Mouse (Mus musculus): ENCODE measurements around the gene Dhrs7. TPM values are rescaled to one million over a fixed set of nuclear protein-coding genes. Genes with fewer than 3 reads are reported as not detected.

The Dhrs7 gene
- polyA plus RNA-seq, 1 experiment from 2014 or later = 54.0 TPM

- Histone ChIP-seq H3K36me3 (replicated peaks; ENCODE audit: insufficient read depth, low read length) (no peaks in the 10 kb centered on the region), H3K27me3 (ENCODE audit: insufficient read depth, low read length) (no peaks in the 10 kb centered on the region), H3K9ac (replicated peaks) (no peak overlapping the region), H3K9me3 (ENCODE audit: low read length) (no peaks in the 10 kb centered on the region), H3K27ac (ENCODE audit: low read depth) (no peak overlapping the region), H3K4me3 (ENCODE audit: low read depth, low read length) (no peak overlapping the region), H3K4me2 (ENCODE audit: low read depth, low read length) (no peak overlapping the region), H3K4me1 (ENCODE audit: insufficient read depth) (no peaks in the 10 kb centered on the region)
- 49% methylated on average over 3 of the region's 3 CpGs for WGBS (ENCODE audit: insufficient replicate concordance)
- DNase-seq = no peak
- no peak for TF ChIP-seq CTCF (IDR thresholded peaks at IDR 0.05; ENCODE audit: low read depth)
- no peak for TF ChIP-seq EP300 (IDR thresholded peaks at IDR 0.05; ENCODE audit: low read depth)
- ATAC-seq = no peak
These were observed 26.7 kb downstream of the Dhrs7 start for GRCm38 (mm10) chr12:72638025-72638424.

DNA sequence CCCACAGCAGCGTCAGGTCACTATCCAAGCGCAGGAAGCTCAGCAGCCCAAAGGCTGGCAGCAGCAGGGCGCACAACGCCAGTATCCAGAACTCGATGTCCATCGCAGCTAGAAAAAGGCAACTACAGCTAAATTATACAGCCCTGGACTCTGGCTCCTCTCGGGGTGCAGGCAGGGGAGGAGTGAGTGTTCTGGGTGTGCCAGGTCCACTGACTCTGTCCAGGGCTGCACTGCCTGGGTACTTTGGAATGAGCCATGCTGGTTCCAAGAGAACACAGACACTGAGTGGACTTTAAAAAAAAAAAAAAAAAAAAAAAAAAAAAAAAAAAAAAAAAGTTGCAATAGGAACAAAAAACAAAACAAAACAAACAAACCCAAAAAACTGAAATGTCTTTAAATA is 36.0 kb downstream of the Dhrs7 start:
- no peak for TF ChIP-seq CTCF (IDR thresholded peaks at IDR 0.05; ENCODE audit: low read depth)
- no peak for TF ChIP-seq EP300 (IDR thresholded peaks at IDR 0.05; ENCODE audit: low read depth)
- WGBS (ENCODE audit: insufficient replicate concordance) = 86% methylated on average over 7 of the region's 7 CpGs

DNA sequence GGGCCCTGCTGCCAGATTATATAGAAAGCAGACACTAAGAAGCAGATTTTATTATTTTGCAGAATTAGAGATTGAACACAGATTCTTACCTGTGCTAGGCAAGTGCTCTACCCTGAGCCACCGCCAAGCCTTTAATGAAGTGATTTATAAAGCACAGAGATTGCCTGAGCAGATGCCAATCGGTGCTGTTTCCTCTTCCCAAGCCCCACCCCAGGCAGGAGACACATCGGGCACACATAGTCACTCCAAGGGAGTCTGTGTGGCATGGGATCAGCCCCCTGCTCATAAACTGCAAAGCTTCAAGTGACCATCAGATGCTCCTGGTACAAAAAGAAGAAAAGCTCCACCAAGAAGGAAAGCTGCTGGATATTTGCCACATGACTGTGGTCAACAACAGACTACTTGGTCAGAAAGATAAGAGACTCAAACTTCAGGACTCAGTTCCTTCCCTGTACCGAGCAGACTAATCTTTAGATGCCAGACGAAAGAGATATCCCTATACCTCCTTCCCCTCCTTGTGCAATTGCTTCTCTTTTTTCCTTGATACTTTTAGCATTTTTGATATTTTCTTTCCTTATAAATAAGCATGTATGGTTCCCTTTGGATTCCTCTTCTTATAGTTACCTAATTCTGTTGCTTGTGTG is 41.7 kb downstream of the Dhrs7 start:
- no peak overlapping the region for H3K27ac ChIP-seq (ENCODE audit: low read depth)
- WGBS (ENCODE audit: insufficient replicate concordance) = 28% methylated on average over 5 of the region's 5 CpGs
- no peaks in the 10 kb centered on the region for H3K36me3 ChIP-seq (replicated peaks; ENCODE audit: insufficient read depth, low read length)
- no peaks in the 10 kb centered on the region for H3K27me3 ChIP-seq (ENCODE audit: insufficient read depth, low read length)
- no peak overlapping the region for H3K4me3 ChIP-seq (ENCODE audit: low read depth, low read length)
- no peak for ATAC-seq
- H3K9me3 ChIP-seq (ENCODE audit: low read length) = no peaks in the 10 kb centered on the region
- no peaks in the 10 kb centered on the region for H3K4me1 ChIP-seq (ENCODE audit: insufficient read depth)
- no peak overlapping the region for H3K9ac ChIP-seq (replicated peaks)
- no peak for DNase-seq
- no peak overlapping the region for H3K4me2 ChIP-seq (ENCODE audit: low read depth, low read length)
- TF ChIP-seq EP300 (IDR thresholded peaks at IDR 0.05; ENCODE audit: low read depth) = peak; percentile 64
- no peak for TF ChIP-seq CTCF (IDR thresholded peaks at IDR 0.05; ENCODE audit: low read depth)

More for the DNA sequence above, 36.0 kb downstream of the Dhrs7 start:
- no peak overlapping the region for H3K9ac ChIP-seq (replicated peaks)
- no peaks in the 10 kb centered on the region for H3K36me3 ChIP-seq (replicated peaks; ENCODE audit: insufficient read depth, low read length)
- H3K9me3 ChIP-seq (ENCODE audit: low read length) = no peaks in the 10 kb centered on the region
- no peak for DNase-seq
- no peak for ATAC-seq
- no peaks in the 10 kb centered on the region for H3K4me1 ChIP-seq (ENCODE audit: insufficient read depth)
- no peak overlapping the region for H3K27ac ChIP-seq (ENCODE audit: low read depth)
- H3K4me2 ChIP-seq (ENCODE audit: low read depth, low read length) = no peak overlapping the region
- H3K4me3 ChIP-seq (ENCODE audit: low read depth, low read length) = no peak overlapping the region
- no peaks in the 10 kb centered on the region for H3K27me3 ChIP-seq (ENCODE audit: insufficient read depth, low read length)

DNA sequence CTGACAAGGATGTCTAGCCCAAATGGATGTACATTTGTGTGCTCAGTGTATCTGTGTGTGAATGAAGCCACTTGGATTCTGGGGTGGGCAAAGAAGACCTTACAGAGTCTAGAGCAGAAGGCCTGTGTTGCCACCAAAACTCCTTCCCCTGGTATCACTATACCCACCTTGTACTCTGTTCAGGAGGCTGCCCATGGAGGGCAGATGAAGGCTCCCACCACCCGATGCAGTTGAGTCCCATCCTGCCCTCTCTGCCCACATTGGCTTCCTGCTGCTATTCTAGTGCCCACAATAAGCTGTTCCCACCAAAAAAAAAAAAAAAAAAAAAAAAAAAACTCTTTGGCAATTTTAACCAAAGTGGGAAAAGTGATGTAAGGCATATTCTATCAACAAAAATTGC is 43.3 kb downstream of the Dhrs7 start:
- ATAC-seq (no peak; the same call in 1 of the 2 replicates), DNase-seq (no peak)
- Histone ChIP-seq H3K9me3 (ENCODE audit: low read length) (no peaks in the 10 kb centered on the region), H3K9ac (replicated peaks) (no peak overlapping the region), H3K4me1 (ENCODE audit: insufficient read depth) (no peaks in the 10 kb centered on the region), H3K27ac (ENCODE audit: low read depth) (no peak overlapping the region), H3K4me3 (ENCODE audit: low read depth, low read length) (no peak overlapping the region), H3K27me3 (ENCODE audit: insufficient read depth, low read length) (no peaks in the 10 kb centered on the region), H3K4me2 (ENCODE audit: low read depth, low read length) (no peak overlapping the region), H3K36me3 (replicated peaks; ENCODE audit: insufficient read depth, low read length) (no peaks in the 10 kb centered on the region)
- 33% methylated on average over 1 of the region's 1 CpGs for WGBS (ENCODE audit: insufficient replicate concordance)
- TF ChIP-seq CTCF (IDR thresholded peaks at IDR 0.05; ENCODE audit: low read depth) (no peak), EP300 (IDR thresholded peaks at IDR 0.05; ENCODE audit: low read depth) (no peak)

- 0 out of 2 replicates have a peak overlapping the region, but pooled peaks have one; percentile 9 for H3K4me2 ChIP-seq (ENCODE audit: low read depth, low read length)
- no peak overlapping the region for H3K27ac ChIP-seq (ENCODE audit: low read depth)
- no peak overlapping the region for H3K9ac ChIP-seq (replicated peaks)
- ATAC-seq = peak; percentile 89
- no peaks in the 10 kb centered on the region for H3K27me3 ChIP-seq (ENCODE audit: insufficient read depth, low read length)
- TF ChIP-seq CTCF (IDR thresholded peaks at IDR 0.05; ENCODE audit: low read depth) (no peak), EP300 (IDR thresholded peaks at IDR 0.05; ENCODE audit: low read depth) (no peak)
- WGBS (ENCODE audit: insufficient replicate concordance) = 65% methylated on average over 7 of the region's 7 CpGs
- H3K4me1 ChIP-seq (ENCODE audit: insufficient read depth) = no peaks in the 10 kb centered on the region
- no peaks in the 10 kb centered on the region for H3K9me3 ChIP-seq (ENCODE audit: low read length)
- H3K36me3 ChIP-seq (replicated peaks; ENCODE audit: insufficient read depth, low read length) = no peaks in the 10 kb centered on the region
- DNase-seq = peak; percentile 36
- H3K4me3 ChIP-seq (ENCODE audit: low read depth, low read length) = no peak overlapping the region
These were observed 43.9 kb downstream of the Dhrs7 start for GRCm38 (mm10) chr12:72620856-72621255.

DNA sequence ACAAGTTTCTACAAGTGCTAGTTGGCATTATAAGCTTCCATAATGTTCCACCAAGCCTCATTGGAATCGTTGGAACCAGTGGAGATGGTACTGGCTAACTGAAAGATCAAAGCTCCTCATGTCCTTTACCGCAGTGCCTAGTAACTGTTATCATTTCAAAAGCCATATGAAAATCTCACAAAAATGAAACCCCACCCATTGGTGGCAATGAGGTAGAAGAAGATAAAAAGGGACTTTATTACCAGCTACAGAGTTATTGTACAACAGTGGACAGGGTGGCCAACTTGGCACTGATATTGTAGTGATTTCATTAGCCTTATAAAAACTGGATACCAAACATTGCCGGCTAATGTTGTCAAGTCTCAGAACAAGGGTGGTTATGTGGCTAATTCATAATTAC is 52.7 kb downstream of the Dhrs7 start:
- ATAC-seq (no peak), DNase-seq (no peak)
- H3K27me3 ChIP-seq (ENCODE audit: insufficient read depth, low read length) = no peaks in the 10 kb centered on the region
- H3K27ac ChIP-seq (ENCODE audit: low read depth) = no peak overlapping the region
- no peak overlapping the region for H3K9ac ChIP-seq (replicated peaks)
- TF ChIP-seq EP300 (IDR thresholded peaks at IDR 0.05; ENCODE audit: low read depth) (no peak), CTCF (IDR thresholded peaks at IDR 0.05; ENCODE audit: low read depth) (no peak)
- no peak overlapping the region for H3K4me3 ChIP-seq (ENCODE audit: low read depth, low read length)
- no peaks in the 10 kb centered on the region for H3K36me3 ChIP-seq (replicated peaks; ENCODE audit: insufficient read depth, low read length)
- no peak overlapping the region for H3K4me2 ChIP-seq (ENCODE audit: low read depth, low read length)
- H3K4me1 ChIP-seq (ENCODE audit: insufficient read depth) = no peaks in the 10 kb centered on the region
- no peaks in the 10 kb centered on the region for H3K9me3 ChIP-seq (ENCODE audit: low read length)
- 65% methylated on average over 3 of the region's 3 CpGs for WGBS (ENCODE audit: insufficient replicate concordance)

Other genes starting within 250 kb of the Dhrs7 start
- 0.11 and 0.12 TPM in 2 replicates for gene Lrrc9, start 223.0 kb downstream of the Dhrs7 start, polyA plus RNA-seq (2015; fragmentation: Nextera tagmentation; extraction: Ambion mirVana)
- gene Pcnx4, start 128.5 kb downstream of the Dhrs7 start, polyA plus RNA-seq (2015; fragmentation: Nextera tagmentation; extraction: Ambion mirVana) = 1.9 TPM in 2 replicates
- 0.17 and 0.25 TPM in 2 replicates for gene Gm4756, start 15.2 kb downstream of the Dhrs7 start, polyA plus RNA-seq (2015; fragmentation: Nextera tagmentation; extraction: Ambion mirVana)
- gene Ppm1a, start 92.5 kb upstream of the Dhrs7 start, polyA plus RNA-seq (2015; fragmentation: Nextera tagmentation; extraction: Ambion mirVana) = 36.1 and 42.8 TPM in 2 replicates

Measured in liver, postnatal 0 days (tissue).